Mouse (Mus musculus): ENCODE measurements at regions not wholly inside any gene's neighbourhood (a gene's known extent, or its start where the extent isn't known, plus 50 kb on each side); places are given as distances from the start of the nearest gene placed in this dataset.
A peak's percentile ranks its signal among the peaks of the same experiment; 100 is the strongest.

DNA sequence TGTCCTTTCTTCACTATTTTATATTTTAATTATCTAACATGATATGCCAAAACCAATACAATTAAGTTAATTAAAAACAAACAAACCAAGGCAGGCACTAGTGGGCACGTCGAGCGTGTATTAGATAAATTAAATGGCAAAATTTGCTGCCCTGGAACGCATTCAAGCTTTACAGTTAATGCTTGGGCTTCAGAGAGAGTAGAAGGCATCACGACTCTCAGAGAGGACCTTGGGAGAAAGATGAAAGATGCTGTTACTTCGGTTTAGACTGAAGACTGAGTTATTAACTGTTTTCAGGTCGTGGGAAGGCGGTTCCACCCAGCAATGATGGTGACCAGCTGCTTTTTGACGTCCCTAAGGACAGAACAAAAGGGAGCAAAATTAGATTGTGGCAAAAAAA, 71.7 kb upstream of the Boc start:
- no peak for DNase-seq (ENCODE audit: low read depth)

GRCm38 (mm10) chr16:44629296-44630275, 70.9 kb upstream of the Boc start:
- no peak for DNase-seq (ENCODE audit: low read depth)

GRCm38 (mm10) chr16:44625871-44626293, 67.2 kb upstream of the Boc start:
- DNase-seq (ENCODE audit: low read depth): no peak

DNA sequence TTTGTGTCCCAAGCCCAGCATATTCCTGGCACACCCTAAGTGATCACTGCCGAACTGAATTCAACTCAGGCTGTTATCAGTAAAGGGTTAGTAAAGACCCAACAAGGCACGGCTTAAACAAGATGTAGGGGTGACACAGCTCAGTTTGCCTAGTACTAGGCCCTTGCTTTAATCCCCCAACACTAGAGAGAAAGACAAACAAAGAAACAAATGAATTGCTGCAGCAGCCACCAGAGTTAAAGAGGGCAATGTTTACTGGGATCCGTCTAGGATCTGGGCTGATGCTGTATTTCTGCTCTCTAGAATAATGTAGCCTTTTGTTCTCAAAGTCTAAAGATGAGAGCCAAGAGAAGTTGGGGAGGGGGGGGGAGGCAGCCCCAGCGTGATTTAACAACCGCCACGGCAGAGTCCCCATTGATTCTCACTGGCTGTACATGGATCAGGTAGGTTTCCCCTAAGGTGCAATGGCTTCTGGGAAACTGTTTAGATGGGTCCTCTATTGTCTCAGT, 66.5 kb upstream of the Boc start:
- no peak for DNase-seq (ENCODE audit: low read depth)

DNA sequence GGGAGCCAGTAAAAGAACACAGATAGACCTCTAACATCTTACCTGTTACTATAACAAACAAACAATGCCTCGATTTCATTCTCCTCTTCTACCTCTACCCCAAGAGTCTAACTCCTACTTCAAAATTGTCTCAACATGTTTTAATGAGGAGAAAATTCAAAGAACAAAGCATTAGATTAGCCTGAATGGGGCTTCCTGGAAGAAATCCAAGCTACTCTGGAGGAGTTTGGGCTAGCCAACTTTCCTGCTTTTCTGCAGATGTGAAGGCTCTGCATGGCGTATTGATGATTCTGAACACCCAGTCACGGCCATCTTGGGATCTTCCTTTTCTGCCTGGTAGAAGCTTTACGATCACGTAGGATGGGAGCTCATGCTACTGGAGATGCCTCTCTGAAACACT, 62.9 kb upstream of the Boc start:
- DNase-seq (ENCODE audit: low read depth): no peak

DNA sequence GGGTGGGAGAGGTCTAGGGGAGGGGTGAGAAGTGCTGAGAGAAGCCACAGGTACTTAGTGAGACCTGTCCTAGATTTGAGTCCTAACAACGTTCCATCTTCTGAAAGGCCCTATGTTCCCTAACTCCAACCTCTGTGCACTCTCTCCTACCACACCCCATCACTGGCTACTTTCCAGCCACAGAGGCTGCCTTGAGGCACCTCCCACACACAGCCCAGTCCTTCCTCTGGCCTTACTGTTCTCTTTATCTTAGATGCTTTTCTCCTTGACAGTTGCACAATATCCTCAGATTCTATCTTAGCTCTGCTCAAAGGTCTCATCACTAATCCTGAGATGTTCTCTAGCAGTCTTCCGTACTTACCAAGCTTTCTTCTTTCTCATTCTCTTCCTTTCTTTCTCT, 61.8 kb upstream of the Boc start:
- DNase-seq (ENCODE audit: low read depth): peak; percentile 47

DNA sequence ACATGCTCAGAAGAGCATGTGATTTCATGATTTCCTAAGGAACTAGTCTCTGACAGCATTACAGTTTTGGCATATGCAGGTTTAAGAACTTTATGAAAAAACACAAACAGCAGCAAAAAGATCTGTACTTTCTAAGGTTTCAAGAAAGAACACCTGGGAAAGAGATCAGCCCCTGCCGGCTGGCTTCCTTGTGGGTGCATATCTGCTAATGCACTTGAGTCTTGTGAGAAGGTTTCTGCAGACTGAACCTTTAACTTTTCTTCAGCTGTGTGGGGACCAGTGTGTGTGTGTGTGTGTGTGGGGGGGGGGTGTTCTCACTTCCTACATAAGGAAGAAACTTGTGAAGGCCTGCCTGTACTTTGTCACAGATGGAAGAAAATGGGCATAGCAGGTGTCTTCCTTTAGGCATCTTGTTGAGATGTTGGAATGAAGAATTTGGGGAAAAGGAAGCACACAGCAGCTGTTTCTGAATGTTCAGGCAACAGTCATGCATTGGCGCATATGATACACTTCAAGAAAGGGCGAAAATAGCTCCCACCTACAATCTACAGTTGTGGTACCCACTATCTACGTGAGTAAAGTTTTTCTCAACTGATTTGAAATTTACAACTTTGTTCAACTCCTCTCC, 60.9 kb upstream of the Boc start:
- DNase-seq (ENCODE audit: low read depth): no peak

DNA sequence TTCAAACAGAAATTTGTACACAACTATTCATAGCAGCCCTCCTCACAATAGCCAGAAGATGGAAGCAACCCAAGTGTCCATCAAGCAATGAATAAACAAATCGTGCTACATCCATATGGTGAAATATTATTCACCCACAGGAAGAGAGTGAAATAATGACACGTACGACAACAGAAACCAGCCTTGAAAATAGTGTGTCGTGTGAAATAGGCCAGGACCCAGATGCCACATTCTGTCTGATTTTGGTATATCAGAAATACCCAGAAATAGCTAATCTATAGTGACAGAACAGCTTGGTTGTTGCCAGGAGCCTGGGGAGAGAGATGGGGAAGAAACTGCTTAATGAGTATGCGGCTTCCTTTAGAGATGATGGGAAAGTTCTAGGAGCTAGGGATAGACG, 58.3 kb upstream of the Boc start:
- DNase-seq (ENCODE audit: low read depth): no peak

- DNase-seq (ENCODE audit: low read depth): no peak
Measured at GRCm38 (mm10) chr16:44616376-44616775, 57.7 kb upstream of the Boc start.

- DNase-seq (ENCODE audit: low read depth): no peak
Measured at GRCm38 (mm10) chr16:44615878-44616206, 57.1 kb upstream of the Boc start.

- no peak for DNase-seq (ENCODE audit: low read depth)
Measured at GRCm38 (mm10) chr16:44615172-44615877, 56.6 kb upstream of the Boc start.

GRCm38 (mm10) chr16:44614235-44614634, 55.5 kb upstream of the Boc start:
- DNase-seq (ENCODE audit: low read depth): no peak

- DNase-seq (ENCODE audit: low read depth): no peak
Measured at GRCm38 (mm10) chr16:44612676-44613075, 54.0 kb upstream of the Boc start.

GRCm38 (mm10) chr16:44611525-44611924, 52.8 kb upstream of the Boc start:
- no peak for DNase-seq (ENCODE audit: low read depth)

- DNase-seq (ENCODE audit: low read depth): no peak
Measured at GRCm38 (mm10) chr16:44608586-44608985, 49.9 kb upstream of the Boc start.

All from gonadal fat pad, adult 2 months (tissue).